Mouse (Mus musculus) embryo, embryonic 10.5 days (tissue): Measurements from ENCODE around the gene Shroom1.

Experiments used
- DNase-seq: peaks from one replicate; pipeline ENCODE4 v3.0.0-alpha.2; 2015; ENCODE audit warnings: low spot score

Shroom1 gene

GRCm38 (mm10) chr11:53481088-53481730 is 24.2 kb downstream of the Shroom1 start:
- no peak for DNase-seq

GRCm38 (mm10) chr11:53483159-53483891 is 26.3 kb downstream of the Shroom1 start:
- DNase-seq: no peak

GRCm38 (mm10) chr11:53485719-53486118 is 28.7 kb downstream of the Shroom1 start:
- no peak for DNase-seq

GRCm38 (mm10) chr11:53486351-53486750 is 29.3 kb downstream of the Shroom1 start:
- no peak for DNase-seq

- DNase-seq: no peak
Observed at GRCm38 (mm10) chr11:53486822-53487594, 30.0 kb downstream of the Shroom1 start.

GRCm38 (mm10) chr11:53489007-53489406 is 32.0 kb downstream of the Shroom1 start:
- no peak for DNase-seq

GRCm38 (mm10) chr11:53489421-53489820 is 32.4 kb downstream of the Shroom1 start:
- DNase-seq: no peak

- peak; percentile 80 for DNase-seq
Observed at GRCm38 (mm10) chr11:53491954-53492401, 35.0 kb downstream of the Shroom1 start.

GRCm38 (mm10) chr11:53493243-53493955 is 36.4 kb downstream of the Shroom1 start:
- peak; percentile 78 for DNase-seq

GRCm38 (mm10) chr11:53495417-53495816 is 38.4 kb downstream of the Shroom1 start:
- peak; percentile 42 for DNase-seq

- no peak for DNase-seq
Observed at GRCm38 (mm10) chr11:53496946-53497345, 39.9 kb downstream of the Shroom1 start.

GRCm38 (mm10) chr11:53500569-53500968 is 43.6 kb downstream of the Shroom1 start:
- DNase-seq: peak; percentile 60

- no peak for DNase-seq
Observed at GRCm38 (mm10) chr11:53502039-53502765, 45.2 kb downstream of the Shroom1 start.

- no peak for DNase-seq
Observed at GRCm38 (mm10) chr11:53503738-53504137, 46.7 kb downstream of the Shroom1 start.

GRCm38 (mm10) chr11:53504376-53504775 is 47.4 kb downstream of the Shroom1 start:
- DNase-seq: no peak

- no peak for DNase-seq
Observed at GRCm38 (mm10) chr11:53505026-53505663, 48.1 kb downstream of the Shroom1 start.

- DNase-seq: no peak
Observed at GRCm38 (mm10) chr11:53507098-53507805, 50.2 kb downstream of the Shroom1 start.

GRCm38 (mm10) chr11:53508152-53508551 is 51.1 kb downstream of the Shroom1 start:
- DNase-seq: no peak

- DNase-seq: no peak
Observed at GRCm38 (mm10) chr11:53508591-53508990, 51.6 kb downstream of the Shroom1 start.

GRCm38 (mm10) chr11:53510351-53510750 is 53.3 kb downstream of the Shroom1 start:
- no peak for DNase-seq
